Mouse (Mus musculus) embryonic facial prominence, embryonic 13.5 days (tissue): ENCODE results near the gene Psmb2. TPM values are rescaled to one million over a fixed set of nuclear protein-coding genes. Genes with fewer than 3 reads are reported as not detected.
A peak's percentile ranks its signal among the peaks of the same experiment; 100 is the strongest.

Experiments used
- ATAC-seq: fragments of 200-750 bp; cut with Nextera tagmentation; 2 replicates; pipeline ENCODE4 v1.8.0; 2017; ENCODE audit warnings: low read depth; ENCODE audit not compliant: insufficient number of reproducible peaks, insufficient read depth, low FRiP score, low TSS enrichment
- H3K27ac ChIP-seq: fragments of 300-500 bp; sonication (generic); 2 replicates; pipeline ENCODE4 v1.5.1; 2015; ENCODE audit warnings: moderate library complexity, mild to moderate bottlenecking, inconsistent platforms
- H3K27me3 ChIP-seq: fragments of 300-500 bp; sonication (generic); 2 replicates; pipeline ENCODE4 v1.6.1; 2015; ENCODE audit warnings: mild to moderate bottlenecking, inconsistent platforms
- H3K36me3 ChIP-seq: fragments of 300-500 bp; sonication (generic); 2 replicates; pipeline ENCODE4 v1.6.1; 2015; ENCODE audit warnings: mild to moderate bottlenecking, inconsistent platforms
- H3K4me1 ChIP-seq: fragments of 300-500 bp; sonication (generic); 2 replicates; pipeline ENCODE4 v1.6.1; 2015; ENCODE audit warnings: inconsistent platforms
- H3K4me2 ChIP-seq: fragments of 300-500 bp; sonication (generic); 2 replicates; pipeline ENCODE4 v1.6.1; 2015; ENCODE audit warnings: moderate library complexity, mild to moderate bottlenecking, inconsistent platforms
- H3K4me3 ChIP-seq: fragments of 300-500 bp; sonication (generic); 2 replicates; pipeline ENCODE4 v1.5.1; 2015; ENCODE audit warnings: mild to moderate bottlenecking, inconsistent platforms
- H3K9ac ChIP-seq: fragments of 300-500 bp; sonication (generic); 2 replicates; pipeline ENCODE4 v1.6.1; 2015; ENCODE audit warnings: mild to moderate bottlenecking, inconsistent platforms
- H3K9me3 ChIP-seq: fragments of 300-500 bp; sonication (generic); 2 replicates; pipeline ENCODE4 v1.6.1; 2016; ENCODE audit warnings: inconsistent platforms
- WGBS: fragments of 180-500 bp; shearing (Covaris S2); methylation state at CpG from one replicate; pipeline ENCODE4 v1.1.7; 2015; ENCODE audit warnings: mixed read lengths; 5-methylcytosine and 5-hydroxymethylcytosine counted together
- polyA plus RNA-seq: library from polyadenylated mRNA; unstranded; fragments of >200 nt; fragmentation: Nextera tagmentation; extraction: Ambion mirVana; gene quantifications from 2 replicates; pipeline ENCODE4 v1.2.1, GENCODE M21; 2015

Gene Psmb2
- polyA plus RNA-seq, 1 experiment from 2014 or later: 482 TPM

GRCm38 (mm10) chr4:126655356-126655755, 22.1 kb upstream of the Psmb2 start:
- no peak overlapping the region for H3K27ac ChIP-seq
- no peak overlapping the region for H3K9ac ChIP-seq
- no peaks in the 10 kb centered on the region for H3K9me3 ChIP-seq
- H3K4me2 ChIP-seq: no peak overlapping the region
- no peaks in the 10 kb centered on the region for H3K4me1 ChIP-seq
- 5% methylated on average over 9 of the region's 9 CpGs for WGBS
- no peak overlapping the region for H3K4me3 ChIP-seq
- 0 out of 2 replicates have a peak, but pooled peaks have one; percentile 48 for ATAC-seq
- H3K36me3 ChIP-seq: no peaks in the 10 kb centered on the region
- no peaks in the 10 kb centered on the region for H3K27me3 ChIP-seq

- Histone ChIP-seq H3K9me3 (no peaks in the 10 kb centered on the region), H3K4me1 (no peaks in the 10 kb centered on the region), H3K27ac (no peak overlapping the region), H3K27me3 (peaks cover 7% of the 10 kb centered on the region; the same call in 1 of the 2 replicates), H3K36me3 (no peaks in the 10 kb centered on the region), H3K9ac (no peak overlapping the region), H3K4me2 (no peak overlapping the region), H3K4me3 (no peak overlapping the region)
- no peak for ATAC-seq
- WGBS: 78% methylated on average over 7 of the region's 7 CpGs
Measured at GRCm38 (mm10) chr4:126661249-126661648, 16.2 kb upstream of the Psmb2 start.

- WGBS: 86% methylated on average over 2 of the region's 2 CpGs
- Histone ChIP-seq H3K36me3 (no peaks in the 10 kb centered on the region), H3K9ac (no peak overlapping the region), H3K4me3 (no peak overlapping the region), H3K4me1 (no peaks in the 10 kb centered on the region), H3K9me3 (peaks cover 8% of the 10 kb centered on the region; the same call in 1 of the 2 replicates), H3K27me3 (no peaks in the 10 kb centered on the region), H3K4me2 (no peak overlapping the region), H3K27ac (no peak overlapping the region)
- ATAC-seq: no peak
Measured at GRCm38 (mm10) chr4:126667075-126667474, 10.4 kb upstream of the Psmb2 start.

GRCm38 (mm10) chr4:126682298-126682697, 4.9 kb downstream of the Psmb2 start:
- Histone ChIP-seq H3K9ac (no peak overlapping the region), H3K27me3 (no peaks in the 10 kb centered on the region), H3K4me3 (no peak overlapping the region), H3K9me3 (no peaks in the 10 kb centered on the region), H3K27ac (no peak overlapping the region), H3K4me1 (peaks cover 13% of the 10 kb centered on the region), H3K4me2 (no peak overlapping the region), H3K36me3 (peaks cover 31% of the 10 kb centered on the region)
- 75% methylated on average over 5 of the region's 5 CpGs for WGBS
- no peak for ATAC-seq

GRCm38 (mm10) chr4:126683084-126683483, 5.7 kb downstream of the Psmb2 start:
- peaks cover 11% of the 10 kb centered on the region for H3K4me1 ChIP-seq
- H3K4me3 ChIP-seq: no peak overlapping the region
- H3K9ac ChIP-seq: no peak overlapping the region
- H3K9me3 ChIP-seq: no peaks in the 10 kb centered on the region
- H3K27ac ChIP-seq: no peak overlapping the region
- no peaks in the 10 kb centered on the region for H3K27me3 ChIP-seq
- no peak for ATAC-seq
- H3K36me3 ChIP-seq: peaks cover 37% of the 10 kb centered on the region
- 72% methylated on average over 3 of the region's 3 CpGs for whole genome bisulfite sequencing
- H3K4me2 ChIP-seq: no peak overlapping the region

- H3K4me3 ChIP-seq: no peak overlapping the region
- no peaks in the 10 kb centered on the region for H3K4me1 ChIP-seq
- H3K4me2 ChIP-seq: no peak overlapping the region
- 92% methylated on average over 2 of the region's 2 CpGs for WGBS
- H3K9ac ChIP-seq: no peak overlapping the region
- peaks cover 59% of the 10 kb centered on the region for H3K36me3 ChIP-seq
- no peak for ATAC-seq
- no peaks in the 10 kb centered on the region for H3K27me3 ChIP-seq
- H3K27ac ChIP-seq: no peak overlapping the region
- H3K9me3 ChIP-seq: no peaks in the 10 kb centered on the region
Measured at GRCm38 (mm10) chr4:126689457-126689856, 12.0 kb downstream of the Psmb2 start.

GRCm38 (mm10) chr4:126693021-126693420, 15.6 kb downstream of the Psmb2 start:
- Histone ChIP-seq H3K36me3 (peaks cover 45% of the 10 kb centered on the region), H3K27me3 (no peaks in the 10 kb centered on the region), H3K27ac (no peak overlapping the region), H3K9ac (no peak overlapping the region), H3K4me2 (no peak overlapping the region), H3K9me3 (no peaks in the 10 kb centered on the region), H3K4me1 (no peaks in the 10 kb centered on the region), H3K4me3 (no peak overlapping the region)
- WGBS: 86% methylated on average over 5 of the region's 5 CpGs
- no peak for ATAC-seq

- 87% methylated on average over 4 of the region's 4 CpGs for WGBS
- ATAC-seq: no peak
- H3K9me3 ChIP-seq: no peaks in the 10 kb centered on the region
- H3K4me3 ChIP-seq: no peak overlapping the region
- no peaks in the 10 kb centered on the region for H3K27me3 ChIP-seq
- H3K36me3 ChIP-seq: peaks cover 54% of the 10 kb centered on the region
- no peak overlapping the region for H3K9ac ChIP-seq
- H3K4me2 ChIP-seq: no peak overlapping the region
- H3K4me1 ChIP-seq: no peaks in the 10 kb centered on the region
- H3K27ac ChIP-seq: no peak overlapping the region
Measured at GRCm38 (mm10) chr4:126696908-126697307, 19.5 kb downstream of the Psmb2 start.

GRCm38 (mm10) chr4:126706630-126707438, 29.4 kb downstream of the Psmb2 start:
- 35% methylated on average over 12 of the region's 12 CpGs for WGBS
- Histone ChIP-seq H3K4me2 (no peak overlapping the region), H3K4me1 (peaks cover 15% of the 10 kb centered on the region), H3K27me3 (no peaks in the 10 kb centered on the region), H3K4me3 (no peak overlapping the region), H3K27ac (0 out of 2 replicates have a peak overlapping the region, but pooled peaks have one; percentile 9), H3K36me3 (peaks cover 69% of the 10 kb centered on the region), H3K9me3 (no peaks in the 10 kb centered on the region), H3K9ac (no peak overlapping the region)
- 0 out of 2 replicates have a peak, but pooled peaks have one; percentile 37 for ATAC-seq

GRCm38 (mm10) chr4:126707439-126707826, 30.0 kb downstream of the Psmb2 start:
- no peak for ATAC-seq

GRCm38 (mm10) chr4:126732111-126732510, 54.7 kb downstream of the Psmb2 start:
- Histone ChIP-seq H3K9me3 (no peaks in the 10 kb centered on the region), H3K4me2 (peak overlapping the region; percentile 41), H3K36me3 (no peaks in the 10 kb centered on the region), H3K27ac (no peak overlapping the region), H3K27me3 (peaks cover 79% of the 10 kb centered on the region), H3K4me1 (peaks cover 30% of the 10 kb centered on the region), H3K9ac (no peak overlapping the region), H3K4me3 (peak overlapping the region; percentile 20)
- WGBS: 1% methylated on average over 18 of the region's 18 CpGs
- no peak for ATAC-seq

More at GRCm38 (mm10) chr4:126707439-126707826, 30.0 kb downstream of the Psmb2 start:
- 0 out of 2 replicates have a peak overlapping the region, but pooled peaks have one; percentile 9 for H3K27ac ChIP-seq
- no peak overlapping the region for H3K4me3 ChIP-seq
- H3K27me3 ChIP-seq: no peaks in the 10 kb centered on the region
- no peak overlapping the region for H3K4me2 ChIP-seq
- H3K9me3 ChIP-seq: no peaks in the 10 kb centered on the region
- peaks cover 15% of the 10 kb centered on the region for H3K4me1 ChIP-seq
- WGBS: 29% methylated on average over 5 of the region's 5 CpGs
- H3K9ac ChIP-seq: no peak overlapping the region
- peaks cover 68% of the 10 kb centered on the region for H3K36me3 ChIP-seq
